Mouse (Mus musculus) intestine, embryonic 16.5 days (tissue): ENCODE results near the gene Gm10490. TPM values are rescaled to one million over a fixed set of nuclear protein-coding genes. Genes with fewer than 3 reads are reported as not detected.

Source experiments
- ATAC-seq: fragments of 200-750 bp; cut with Nextera tagmentation; 2 replicates; pipeline ENCODE4 v1.8.0; 2017; ENCODE audit warnings: moderate TSS enrichment, moderate library complexity
- H3K27ac ChIP-seq: fragments of 300-500 bp; sonication (generic); 2 replicates; pipeline ENCODE4 v1.5.1; 2014; ENCODE audit warnings: mild to moderate bottlenecking, low read length
- H3K27me3 ChIP-seq: fragments of 300-500 bp; sonication (generic); replicated peaks from 2 replicates; pipeline ENCODE4 v1.6.1; 2014; ENCODE audit warnings: low read length, control low read depth, mixed read lengths; ENCODE audit not compliant: control insufficient read depth, insufficient read depth
- H3K36me3 ChIP-seq: fragments of 300-500 bp; sonication (generic); 2 replicates; pipeline ENCODE4 v1.6.1; 2014; ENCODE audit warnings: low read length, control low read depth; ENCODE audit not compliant: control insufficient read depth, insufficient read depth
- H3K4me1 ChIP-seq: fragments of 300-500 bp; sonication (generic); 2 replicates; pipeline ENCODE4 v1.6.1; 2014; ENCODE audit warnings: low read length, control low read depth, mixed read lengths; ENCODE audit not compliant: control insufficient read depth, insufficient read depth
- H3K4me2 ChIP-seq: fragments of 300-500 bp; sonication (generic); 2 replicates; pipeline ENCODE4 v1.6.1; 2014; ENCODE audit warnings: low read depth, low read length, control low read depth
- H3K4me3 ChIP-seq: fragments of 300-500 bp; sonication (generic); 2 replicates; pipeline ENCODE4 v1.5.1; 2014; ENCODE audit warnings: mild to moderate bottlenecking, low read length
- H3K9ac ChIP-seq: fragments of 300-500 bp; sonication (generic); 2 replicates; pipeline ENCODE4 v1.6.1; 2014; ENCODE audit warnings: low read depth, low read length
- H3K9me3 ChIP-seq: fragments of 300-500 bp; sonication (generic); 2 replicates; pipeline ENCODE4 v1.6.1; 2016; ENCODE audit warnings: low read length, control low read depth; ENCODE audit not compliant: control insufficient read depth
- WGBS: fragments of 180-500 bp; shearing (Covaris S2); extraction: QIAGEN DNeasy Blood & Tissue Kit; methylation state at CpG from one replicate; pipeline ENCODE4 v1.1.7; 2014; 5-methylcytosine and 5-hydroxymethylcytosine counted together
- polyA plus RNA-seq: library from polyadenylated mRNA; unstranded; fragments of >200 nt; fragmentation: Nextera tagmentation; extraction: Ambion mirVana; gene quantifications from 2 replicates; pipeline ENCODE4 v1.2.1, GENCODE M21; 2015

The Gm10490 gene
- polyA plus RNA-seq, 1 experiment from 2014 or later, result not detected

GRCm38 (mm10) chrX:7947900-7948492 lies 38.7 kb downstream of the Gm10490 start:
- Histone ChIP-seq H3K9me3 (no peaks in the 10 kb centered on the region), H3K27ac (no peak overlapping the region), H3K4me3 (peak overlapping the region; percentile 57), H3K4me1 (no peaks in the 10 kb centered on the region), H3K36me3 (no peaks in the 10 kb centered on the region), H3K27me3 (no peaks in the 10 kb centered on the region), H3K9ac (peak overlapping the region; percentile 67), H3K4me2 (peak overlapping the region; percentile 55)
- 15% methylated on average over 38 of the region's 38 CpGs for WGBS
- peak; percentile 99 for ATAC-seq

DNA sequence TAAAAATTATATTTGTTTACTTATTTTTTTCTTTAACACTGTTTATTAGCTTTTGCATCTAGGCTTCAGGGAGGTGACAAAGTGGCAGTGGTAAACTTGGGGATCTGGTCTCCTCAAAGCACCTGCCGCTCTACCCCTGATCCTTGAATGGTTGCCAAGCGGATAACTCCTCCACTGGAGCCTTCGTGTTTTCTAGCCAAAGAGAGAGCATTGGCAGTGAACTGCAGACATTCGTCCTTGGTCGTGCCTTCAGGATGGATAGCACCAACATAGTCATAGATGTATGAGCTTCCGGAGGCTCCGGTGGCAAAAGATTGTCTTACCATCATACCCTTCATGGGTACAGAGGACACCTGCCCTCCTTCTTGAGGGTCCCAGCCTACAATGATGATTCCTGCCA lies 40.7 kb downstream of the Gm10490 start:
- Histone ChIP-seq H3K4me2 (no peak overlapping the region), H3K4me1 (no peaks in the 10 kb centered on the region), H3K36me3 (no peaks in the 10 kb centered on the region), H3K4me3 (no peak overlapping the region), H3K27ac (no peak overlapping the region), H3K27me3 (no peaks in the 10 kb centered on the region), H3K9me3 (no peaks in the 10 kb centered on the region), H3K9ac (no peak overlapping the region)
- WGBS, result 87% methylated on average over 7 of the region's 7 CpGs
- ATAC-seq, result no peak

- Histone ChIP-seq H3K4me3 (no peak overlapping the region), H3K27me3 (no peaks in the 10 kb centered on the region), H3K9me3 (no peaks in the 10 kb centered on the region), H3K9ac (no peak overlapping the region), H3K36me3 (no peaks in the 10 kb centered on the region), H3K4me2 (no peak overlapping the region), H3K27ac (no peak overlapping the region), H3K4me1 (no peaks in the 10 kb centered on the region)
- ATAC-seq, result no peak
- WGBS, result 89% methylated on average over 9 of the region's 9 CpGs
These were observed 49.5 kb downstream of the Gm10490 start for GRCm38 (mm10) chrX:7958868-7959267.

Other genes starting within 250 kb of the Gm10490 start
- gene Plp2, start 238.2 kb upstream of the Gm10490 start, polyA plus RNA-seq, result 187 and 205 TPM in 2 replicates
- 0.71 and 0.93 TPM in 2 replicates for gene Magix, start 228.3 kb upstream of the Gm10490 start, polyA plus RNA-seq
- 28.0 and 29.5 TPM in 2 replicates for gene Gpkow, start 212.4 kb upstream of the Gm10490 start, polyA plus RNA-seq
- 25.8 and 26.6 TPM in 2 replicates for gene Wdr45, start 195.2 kb upstream of the Gm10490 start, polyA plus RNA-seq
- gene Gm45208, start 187.3 kb upstream of the Gm10490 start, polyA plus RNA-seq, result 0.37 TPM in 1 of 2 replicates, not detected in the other
- 59.7 and 60.8 TPM in 2 replicates for gene Praf2, start 181.1 kb upstream of the Gm10490 start, polyA plus RNA-seq
- gene Ccdc120, start 158.6 kb upstream of the Gm10490 start, polyA plus RNA-seq, result 9.2 and 12.0 TPM in 2 replicates
- 19.2 and 21.2 TPM in 2 replicates for gene Tfe3, start 147.0 kb upstream of the Gm10490 start, polyA plus RNA-seq
- gene Gripap1, start 119.8 kb upstream of the Gm10490 start, polyA plus RNA-seq, result 36.6 and 37.5 TPM in 2 replicates
- gene Kcnd1, start 87.3 kb upstream of the Gm10490 start, polyA plus RNA-seq, result 1.2 and 1.3 TPM in 2 replicates
- gene Otud5, start 68.2 kb upstream of the Gm10490 start, polyA plus RNA-seq, result 25.9 and 27.7 TPM in 2 replicates
- 13.6 and 15.3 TPM in 2 replicates for gene Pim2, start 31.3 kb upstream of the Gm10490 start, polyA plus RNA-seq
- 46.5 and 50.8 TPM in 2 replicates for gene Slc35a2, start 25.5 kb upstream of the Gm10490 start, polyA plus RNA-seq
- gene Pqbp1, start 10.3 kb upstream of the Gm10490 start, polyA plus RNA-seq, result 95.3 and 101 TPM in 2 replicates
- 132 and 141 TPM in 2 replicates for gene Timm17b, start 10.2 kb upstream of the Gm10490 start, polyA plus RNA-seq
- not detected in 2 replicates for gene Gm10491, start 1.7 kb upstream of the Gm10490 start, polyA plus RNA-seq
- gene Pcsk1n, start 10.3 kb downstream of the Gm10490 start, polyA plus RNA-seq, result 10.6 and 10.7 TPM in 2 replicates
- not detected in 2 replicates for gene Eras, start 19.1 kb downstream of the Gm10490 start, polyA plus RNA-seq
- gene Hdac6, start 38.3 kb downstream of the Gm10490 start, polyA plus RNA-seq, result 16.8 and 17.3 TPM in 2 replicates
- gene Gata1, start 68.5 kb downstream of the Gm10490 start, polyA plus RNA-seq, result 0.93 and 2.5 TPM in 2 replicates
- 8.8 and 12.7 TPM in 2 replicates for gene Glod5, start 109.0 kb downstream of the Gm10490 start, polyA plus RNA-seq
- gene Suv39h1, start 165.2 kb downstream of the Gm10490 start, polyA plus RNA-seq, result 36.7 and 43.7 TPM in 2 replicates
- gene Was, start 181.0 kb downstream of the Gm10490 start, polyA plus RNA-seq, result 0.61 and 0.87 TPM in 2 replicates
- gene Wdr13, start 223.3 kb downstream of the Gm10490 start, polyA plus RNA-seq, result 19.8 and 22.3 TPM in 2 replicates
- 372 and 405 TPM in 2 replicates for gene Rbm3, start 236.3 kb downstream of the Gm10490 start, polyA plus RNA-seq